Mouse (Mus musculus) layer of hippocampus, postnatal 36 days (tissue): ENCODE data around the gene Olfr554. TPM values are rescaled to one million over a fixed set of nuclear protein-coding genes. Genes with fewer than 3 reads are reported as not detected.
A peak's percentile ranks its signal among the peaks of the same experiment; 100 is the strongest.
"Not testable (repeated sequence)": the region's sequence is repeated elsewhere in the genome, so short reads cannot be mapped to it uniquely, and the experiment has no call there.

ENCODE experiments used
- DNase-seq, 2 experiments: peaks; one replicate each; pipeline ENCODE4 v3.0.0; 2022
- total RNA-seq, 2 experiments: library from RNA; stranded (reverse); gene quantifications; 2 replicates each; pipeline ENCODE4 v1.2.3; 2021

Gene Olfr554
- not detected for total RNA-seq

DNA sequence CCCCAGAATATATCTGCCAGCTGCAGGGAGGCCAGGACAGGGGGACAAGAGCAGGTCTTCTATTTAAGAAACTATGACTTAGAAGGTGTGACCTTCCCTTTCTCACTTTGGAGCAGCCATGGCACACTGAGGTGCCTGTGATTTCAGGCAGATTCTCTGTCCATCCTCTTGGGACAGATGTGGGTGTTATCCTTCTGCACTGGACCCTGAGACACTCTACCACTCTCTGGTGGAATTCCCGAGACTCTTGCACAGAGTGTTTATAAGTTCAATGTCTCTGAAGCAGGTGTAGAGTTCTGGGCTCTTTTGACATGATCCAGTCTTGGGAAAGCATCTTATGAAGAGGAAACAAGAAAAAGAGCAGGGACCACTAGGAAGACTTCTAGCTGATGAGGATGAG, at the start of gene Olfr554:
Olfr554 (plus strand) TSS at position 301 of the 400 bp plus-strand sequence.
- DNase-seq: no peak

DNA sequence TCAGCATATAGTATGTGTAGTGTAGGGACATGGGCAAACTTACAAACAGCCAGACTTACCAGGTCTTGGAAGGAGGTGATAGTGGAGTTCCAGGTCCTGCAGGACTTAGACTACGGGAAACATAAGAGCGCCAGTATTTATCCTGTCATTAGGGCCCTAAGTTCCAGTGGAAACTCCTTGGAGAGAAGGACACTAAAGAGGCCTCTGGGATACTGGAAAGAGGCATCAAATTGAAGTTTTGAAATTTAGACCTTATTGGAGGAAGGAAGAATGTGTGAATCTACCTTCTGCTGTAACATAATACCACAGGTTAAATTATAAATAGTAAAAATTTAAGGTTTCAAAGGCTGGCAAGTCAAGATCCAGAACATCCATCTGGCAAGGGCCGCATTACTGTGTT, 46.4 kb upstream of the Olfr554 start, which contains the start of gene Olfr551:
Olfr551 (minus strand) TSS at position 101 of the 400 bp plus-strand sequence.
- no peak for DNase-seq

DNA sequence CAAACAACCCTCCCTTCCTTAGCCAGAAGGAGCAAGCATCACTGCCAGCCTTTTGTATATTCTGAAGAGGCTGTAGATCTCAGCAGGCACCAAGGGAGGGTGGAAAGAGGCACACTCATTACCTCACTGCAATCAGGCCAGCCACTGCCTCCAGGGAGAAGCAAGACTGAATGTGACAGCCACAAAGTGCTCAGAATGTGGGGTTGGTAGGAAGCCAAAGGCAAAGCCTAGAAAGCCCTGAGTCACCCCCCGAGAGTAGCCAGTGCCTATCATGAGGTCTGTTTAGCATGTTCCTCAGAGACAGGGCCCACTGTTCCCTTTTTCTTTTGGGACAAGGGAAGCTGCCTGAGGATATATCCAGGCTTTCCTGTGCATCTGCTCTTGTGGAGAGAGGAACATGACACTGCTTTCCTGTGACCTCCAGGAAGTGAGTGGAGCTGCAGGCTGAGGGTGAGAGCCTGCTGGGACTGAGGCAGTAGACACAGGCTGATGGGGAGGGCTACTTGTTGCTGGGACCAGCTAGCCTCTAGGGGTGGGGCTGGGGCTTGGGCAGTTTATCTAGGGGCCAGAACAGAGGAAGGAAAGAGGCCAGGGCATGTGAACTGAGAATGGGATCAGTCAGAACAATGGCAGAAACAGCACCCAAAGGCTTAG, 40.7 kb upstream of the Olfr554 start, which contains the start of gene Olfr552:
Olfr552 (plus strand) TSS at position 393 of the 654 bp plus-strand sequence.
- DNase-seq: no peak

DNA sequence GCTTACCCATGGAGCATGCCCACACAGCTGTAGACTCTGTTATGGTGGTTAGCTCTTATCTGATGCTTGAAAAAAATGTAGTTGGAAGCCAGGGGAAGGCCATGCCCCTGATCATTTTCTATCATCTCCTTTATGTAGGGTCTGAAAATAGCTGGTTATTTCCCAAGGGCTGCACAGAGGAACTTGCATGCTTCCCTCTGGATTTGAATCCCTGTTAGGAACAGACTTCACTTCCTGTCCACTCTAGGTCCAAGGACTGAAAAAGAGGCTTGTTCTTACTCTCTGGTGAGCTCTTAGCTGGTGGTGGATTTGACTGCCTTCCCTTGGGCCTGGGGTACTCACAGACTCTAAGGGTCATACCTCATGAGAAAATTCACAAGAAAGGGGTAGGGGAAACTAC, 20.1 kb upstream of the Olfr554 start, which contains the start of gene Olfr553:
Olfr553 (minus strand) TSS at position 101 of the 400 bp plus-strand sequence.
- no peak for DNase-seq

DNA sequence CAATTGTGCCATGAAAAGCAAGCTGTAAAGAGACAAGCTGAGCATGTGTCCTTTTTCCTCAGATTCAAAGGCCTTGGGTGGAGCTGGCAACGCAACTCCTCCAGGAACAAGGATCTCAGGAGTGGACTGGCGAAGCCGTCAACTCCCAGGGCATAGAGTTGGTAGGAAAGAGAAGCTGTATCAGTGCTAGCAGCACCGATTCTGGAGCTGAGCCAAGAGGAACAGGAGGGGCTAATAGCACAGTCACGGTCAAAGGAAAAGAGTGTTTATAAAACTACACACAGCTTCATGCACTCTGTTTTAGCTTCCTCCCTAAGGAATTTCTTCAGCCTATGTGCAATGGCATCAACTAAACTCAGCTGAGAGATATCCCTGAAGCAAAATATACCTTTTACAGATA, 18.6 kb upstream of the Olfr554 start:
- no peak for DNase-seq

DNA sequence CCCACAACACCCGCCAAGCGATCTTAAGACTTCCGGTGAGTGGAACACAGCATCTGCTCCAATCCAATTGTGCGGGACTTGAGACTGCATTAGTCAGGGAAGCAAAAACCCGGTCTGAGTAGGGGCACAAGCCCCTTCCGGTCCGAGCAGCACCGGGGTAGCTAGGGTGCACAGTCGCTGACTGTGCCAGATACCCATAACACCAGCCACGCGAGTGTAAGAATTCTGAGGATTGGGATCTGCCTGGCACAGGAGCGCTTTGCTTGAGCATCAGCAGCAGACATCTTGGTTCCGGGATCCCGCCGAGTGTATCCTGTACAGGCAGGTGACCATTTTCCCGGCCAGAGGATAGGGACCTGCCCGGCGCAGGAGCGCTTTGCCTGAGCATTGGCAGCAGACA, 17.9 kb upstream of the Olfr554 start:
- DNase-seq: not testable (repeated sequence)

DNA sequence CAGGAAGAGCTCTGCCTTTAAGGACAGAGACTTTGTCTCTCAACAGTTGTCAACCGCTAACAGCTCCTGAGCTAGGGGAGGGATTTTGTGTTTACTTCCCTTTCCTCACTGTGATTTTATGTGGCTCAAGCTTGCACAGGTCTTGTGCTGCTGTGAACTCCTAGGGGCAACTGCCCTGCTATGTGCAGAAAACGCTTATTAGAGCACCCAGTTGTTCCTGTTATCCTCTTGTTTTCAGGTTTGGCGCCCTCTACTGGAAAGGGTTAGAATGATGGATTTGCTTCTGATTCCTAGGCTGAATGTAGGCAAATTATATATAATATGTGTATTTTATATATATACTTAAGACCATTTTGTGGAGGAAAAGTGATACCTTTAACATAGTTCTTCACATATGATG, 1.6 kb upstream of the Olfr554 start:
- peak in 1 of 2 experiments; percentile 2 for DNase-seq

DNA sequence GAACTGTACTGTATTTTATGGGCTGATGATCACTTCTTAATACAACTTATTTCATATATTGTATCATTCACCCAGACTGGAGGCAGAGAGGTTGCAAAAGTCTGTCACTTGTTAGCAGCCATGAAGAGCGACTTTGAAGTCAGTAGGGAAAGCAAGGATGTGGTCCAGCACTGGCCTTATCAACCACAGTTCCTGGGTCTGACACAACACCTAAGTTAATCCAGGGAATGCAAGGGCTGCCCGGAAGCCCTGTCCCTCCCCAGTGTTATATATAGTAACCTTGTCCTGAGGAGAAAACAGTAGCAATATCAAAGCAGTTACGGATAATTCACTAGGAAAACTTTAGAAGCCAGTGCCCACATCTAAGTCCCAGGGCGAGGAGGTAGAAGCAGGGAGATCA, 6.7 kb downstream of the Olfr554 start:
- not testable (repeated sequence) for DNase-seq

DNA sequence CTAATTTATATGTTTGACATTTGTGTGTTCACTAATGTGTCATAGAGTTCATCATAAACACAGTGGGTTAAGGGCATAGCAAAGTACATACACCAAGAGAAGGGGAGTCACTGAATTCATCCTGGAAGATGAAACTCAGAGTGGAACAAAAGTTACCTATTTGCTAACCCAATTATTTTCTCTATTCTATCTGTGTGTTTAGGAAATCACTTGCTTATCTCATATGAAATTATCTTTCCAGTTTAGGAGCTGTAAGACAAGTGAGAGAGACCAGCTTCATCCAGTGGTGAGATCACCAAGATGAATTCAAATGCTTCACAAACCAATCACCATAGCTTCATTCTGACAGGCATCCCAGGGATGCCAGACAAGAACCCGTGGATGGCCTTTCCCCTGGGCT, 20.3 kb downstream of the Olfr554 start, which contains the start of gene Olfr555:
Olfr555 (plus strand) TSS at position 301 of the 400 bp plus-strand sequence.
- no peak for DNase-seq

DNA sequence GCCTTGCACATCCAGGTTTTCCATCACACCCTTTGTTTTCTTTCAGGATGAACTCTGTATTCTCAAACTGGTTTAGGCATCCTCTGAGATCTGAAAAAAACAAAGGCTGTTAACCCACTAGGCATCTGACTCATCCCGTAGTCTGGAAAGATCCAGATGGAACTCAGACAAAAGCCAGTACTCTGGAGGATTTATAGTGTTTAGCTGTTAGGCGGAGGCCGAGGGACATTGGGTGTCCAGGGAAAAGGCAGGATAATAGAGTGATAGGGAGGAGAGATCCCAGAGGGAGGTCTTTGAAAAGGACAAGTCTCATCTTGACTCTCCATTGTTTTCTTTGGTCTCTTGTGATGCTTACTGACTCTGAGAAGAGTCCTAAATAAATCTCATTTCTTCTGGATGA, 26.4 kb downstream of the Olfr554 start, which contains the start of gene Olfr556:
Olfr556 (plus strand) TSS at position 301 of the 400 bp plus-strand sequence.
- DNase-seq: no peak

DNA sequence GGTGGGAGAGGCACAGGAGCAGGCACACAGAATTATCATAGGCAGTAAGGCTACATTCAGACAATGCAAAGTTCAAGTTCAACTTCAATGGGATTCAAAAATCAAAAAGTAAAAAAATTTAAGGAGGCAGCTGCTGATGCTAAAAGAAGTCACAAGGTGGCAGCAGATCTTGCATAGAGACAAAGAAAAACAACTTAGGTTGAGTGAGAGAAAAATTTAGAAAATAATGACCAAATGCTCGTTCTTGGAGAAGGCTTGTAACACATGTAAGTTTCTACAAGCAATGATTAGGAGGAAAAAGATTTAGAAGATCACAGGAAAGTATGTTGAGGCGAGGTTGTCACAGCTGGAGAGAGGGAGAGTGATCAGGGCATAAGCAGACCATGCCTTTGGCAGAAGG, 27.1 kb downstream of the Olfr554 start:
- no peak for DNase-seq

DNA sequence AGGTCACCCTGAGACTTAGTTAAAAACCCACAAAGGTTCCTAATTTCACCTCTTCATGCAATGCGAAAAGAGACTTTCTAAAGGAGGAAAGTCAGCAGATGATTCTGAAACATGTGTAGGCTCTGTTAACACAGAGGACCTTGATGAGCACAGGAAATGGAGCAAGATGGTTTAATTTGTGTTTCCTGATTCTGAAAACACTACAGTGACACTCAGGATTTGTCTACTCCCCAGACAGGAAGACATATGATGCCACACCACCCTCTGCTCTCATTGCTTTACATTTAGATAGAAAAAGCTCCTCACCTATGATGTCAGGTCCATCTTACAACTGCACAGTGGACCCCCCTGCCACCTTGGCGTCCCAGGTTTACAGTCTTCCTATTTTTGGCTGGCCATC, 38.0 kb downstream of the Olfr554 start:
- no peak for DNase-seq

DNA sequence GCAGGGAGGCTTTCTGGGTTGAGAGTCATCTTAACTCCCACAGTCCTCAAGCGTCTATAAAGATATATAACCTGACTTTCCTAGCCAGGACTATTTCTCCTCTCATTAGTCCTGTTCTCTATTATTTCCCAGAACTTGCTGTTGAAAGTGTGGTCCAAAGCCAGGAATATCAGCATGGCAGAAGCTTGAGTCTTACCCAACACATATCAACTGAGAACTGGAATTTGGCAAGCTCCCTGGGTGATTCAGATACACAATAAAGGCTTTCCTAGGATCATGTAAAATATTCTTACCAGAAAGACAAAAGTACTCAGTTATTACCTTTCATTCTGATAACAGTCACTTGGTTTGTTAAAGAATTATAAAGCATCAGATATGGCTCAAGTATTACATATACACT, 43.7 kb downstream of the Olfr554 start:
- DNase-seq: no peak

DNA sequence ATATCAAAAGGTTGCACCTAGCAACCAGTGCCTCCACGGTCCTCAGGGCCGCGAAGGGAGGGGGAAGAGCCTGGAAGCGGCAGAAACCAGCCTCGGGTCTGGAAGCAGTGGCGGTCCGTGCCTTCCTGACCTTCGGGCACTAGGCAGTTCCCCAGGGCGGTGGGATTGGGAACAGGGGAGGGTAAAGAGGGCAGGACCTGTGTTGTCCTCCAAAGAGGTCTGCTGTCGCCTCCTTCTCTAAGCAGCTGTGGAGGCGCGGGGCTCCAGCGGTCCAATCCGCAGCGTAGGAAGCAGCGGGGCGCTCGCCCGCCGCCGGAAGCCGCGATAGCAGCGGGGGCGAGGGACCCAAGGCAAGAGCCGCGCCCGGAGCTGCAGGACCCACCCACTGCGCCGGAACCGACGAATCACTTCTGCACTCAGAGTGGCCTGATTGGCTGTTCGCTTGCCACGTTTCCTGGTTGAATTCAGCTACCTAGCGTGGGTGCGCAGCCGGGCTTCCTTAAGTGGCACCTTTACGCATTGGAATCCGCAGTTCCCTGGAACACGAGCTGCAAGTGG, 48.8 kb downstream of the Olfr554 start, which contains the start of gene Trim68:
Trim68 (minus strand) TSS at position 384 of the 558 bp plus-strand sequence.
- peak; percentile 84 to 87 for DNase-seq

Other genes starting within 250 kb of the Olfr554 start
- gene Rrm1, start 196.7 kb upstream of the Olfr554 start, total RNA-seq: 10 to 100 TPM in 1 of 2 experiments, 1 to 10 TPM in 1; 9.8 to 11.4 TPM
- not detected for gene Olfr543, start 156.8 kb upstream of the Olfr554 start, total RNA-seq
- gene Olfr544, start 150.1 kb upstream of the Olfr554 start, total RNA-seq: not detected
- gene Olfr545, start 138.9 kb upstream of the Olfr554 start, total RNA-seq: not detected
- gene Olfr547, start 103.7 kb upstream of the Olfr554 start, total RNA-seq: not detected
- gene Olfr548-ps1, start 97.5 kb upstream of the Olfr554 start, total RNA-seq: not detected
- gene Olfr549, start 88.6 kb upstream of the Olfr554 start, total RNA-seq: not detected
- 1 to 10 TPM; 2.7 to 3.1 TPM for gene Trim21, start 72.9 kb upstream of the Olfr554 start, total RNA-seq
- 1 to 10 TPM; 2.1 to 3.0 TPM for gene Olfr550, start 67.0 kb upstream of the Olfr554 start, total RNA-seq
- gene Olfr551, start 46.5 kb upstream of the Olfr554 start, total RNA-seq: not detected
- gene Olfr552, start 40.7 kb upstream of the Olfr554 start, total RNA-seq: under 1 TPM in 1 of 2 experiments, not detected in 1; 0.15 TPM
- gene Olfr553, start 20.2 kb upstream of the Olfr554 start, total RNA-seq: not detected
- not detected for gene Olfr555, start 20.4 kb downstream of the Olfr554 start, total RNA-seq
- under 1 TPM in 1 of 2 experiments, not detected in 1; 0.25 TPM for gene Olfr556, start 26.5 kb downstream of the Olfr554 start, total RNA-seq
- 1 to 10 TPM; 7.1 to 8.4 TPM for gene Trim68, start 48.9 kb downstream of the Olfr554 start, total RNA-seq
- gene Olfr557, start 57.5 kb downstream of the Olfr554 start, total RNA-seq: under 1 TPM in 1 of 2 experiments, not detected in 1; 0.56 TPM
- under 1 TPM; 0.47 to 0.51 TPM for gene Olfr558, start 63.8 kb downstream of the Olfr554 start, total RNA-seq
- gene Olfr33, start 80.6 kb downstream of the Olfr554 start, total RNA-seq: not detected
- gene Olfr559, start 89.1 kb downstream of the Olfr554 start, total RNA-seq: not detected
- not detected for gene Olfr560, start 120.9 kb downstream of the Olfr554 start, total RNA-seq
- under 1 TPM; 0.17 to 0.30 TPM for gene Olfr78, start 121.0 kb downstream of the Olfr554 start, total RNA-seq
- not detected for gene Olfr561, start 132.8 kb downstream of the Olfr554 start, total RNA-seq
- gene Olfr564, start 165.0 kb downstream of the Olfr554 start, total RNA-seq: not detected
- not detected for gene Olfr566, start 220.3 kb downstream of the Olfr554 start, total RNA-seq
- gene Olfr568, start 238.7 kb downstream of the Olfr554 start, total RNA-seq: not detected